Mouse (Mus musculus): ENCODE measurements around the gene Alkbh7.

The Alkbh7 gene

DNA sequence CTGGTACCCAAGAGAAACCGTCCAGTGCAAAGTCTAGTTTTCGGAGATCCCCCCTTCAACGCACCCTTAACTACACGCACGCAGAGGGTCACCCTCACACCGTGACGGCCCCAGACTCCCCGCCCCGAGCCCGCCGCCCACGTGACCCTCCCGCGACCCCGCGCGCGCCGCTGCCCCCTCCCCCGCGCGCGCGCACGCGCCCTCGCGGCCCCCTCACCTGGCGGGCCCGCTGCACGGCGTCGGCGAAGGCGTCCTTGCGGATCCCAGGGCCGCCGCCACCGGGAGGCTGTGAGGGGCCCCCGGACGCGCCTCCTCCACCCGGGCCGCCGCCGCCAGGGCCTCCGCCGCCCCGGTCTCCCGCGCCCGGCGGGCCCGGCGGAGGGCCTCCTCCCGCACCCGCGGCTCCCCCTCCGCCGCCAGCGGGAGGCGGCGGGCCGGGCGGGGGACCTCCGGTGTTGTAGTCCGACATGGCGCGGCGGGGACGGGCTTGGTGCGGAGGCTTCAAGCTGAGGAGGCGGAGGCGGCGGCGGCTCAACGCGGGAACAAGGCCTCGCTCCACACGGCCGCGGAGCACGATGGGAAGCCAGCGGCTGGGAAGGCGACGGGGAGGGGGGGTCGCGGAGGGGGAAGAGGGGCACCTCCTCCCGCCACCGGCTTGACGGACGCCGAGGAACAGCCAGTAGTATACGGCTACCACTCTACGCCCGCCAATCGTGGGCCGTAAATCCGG lies 34.0 kb downstream of the Alkbh7 start, which contains the start of gene Khsrp:
Gene Khsrp (minus strand): TSS at position 592 of the 730 bp plus-strand sequence.
- DNase-seq (ENCODE audit: low spot score in 2 of 2): no peak

DNA sequence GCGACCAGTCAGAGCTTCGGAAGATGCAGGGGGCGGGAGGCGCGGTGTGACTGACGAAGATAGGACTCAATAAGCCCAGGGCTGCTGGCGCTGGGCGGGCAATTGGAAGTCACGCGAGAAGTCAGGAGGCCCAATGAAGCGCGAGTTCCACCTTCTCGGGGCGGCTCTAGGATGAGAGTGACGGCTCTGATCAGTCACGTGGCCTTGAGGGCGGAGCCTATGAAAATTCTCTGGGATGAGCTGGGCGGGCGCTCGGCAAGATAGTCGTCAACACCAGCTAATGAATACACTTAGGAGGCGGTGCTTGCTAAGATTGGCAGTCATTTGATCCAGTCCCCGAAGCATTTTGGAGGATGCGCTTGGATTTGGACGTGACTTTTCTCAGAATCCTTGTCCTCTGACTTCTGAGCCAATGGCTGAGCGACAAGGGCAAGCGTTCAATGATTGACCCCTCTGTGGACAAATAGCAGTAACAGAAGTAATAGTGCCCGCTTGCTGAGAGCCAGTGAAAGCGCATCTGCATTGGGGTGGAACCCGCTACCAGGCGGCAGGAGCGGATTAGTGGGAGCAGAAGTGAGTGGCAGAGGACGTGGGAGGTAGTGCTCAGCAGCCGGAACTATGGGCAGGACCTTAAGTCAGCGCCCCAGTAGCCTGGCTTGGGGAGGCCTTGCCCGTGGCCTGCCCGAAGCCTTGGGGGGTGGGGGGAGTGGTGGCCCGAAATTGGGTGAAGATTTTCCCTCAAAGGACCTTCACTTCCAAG lies 34.7 kb downstream of the Alkbh7 start:
- DNase-seq (ENCODE audit: low spot score in 2 of 2): peak; percentile 100

DNA sequence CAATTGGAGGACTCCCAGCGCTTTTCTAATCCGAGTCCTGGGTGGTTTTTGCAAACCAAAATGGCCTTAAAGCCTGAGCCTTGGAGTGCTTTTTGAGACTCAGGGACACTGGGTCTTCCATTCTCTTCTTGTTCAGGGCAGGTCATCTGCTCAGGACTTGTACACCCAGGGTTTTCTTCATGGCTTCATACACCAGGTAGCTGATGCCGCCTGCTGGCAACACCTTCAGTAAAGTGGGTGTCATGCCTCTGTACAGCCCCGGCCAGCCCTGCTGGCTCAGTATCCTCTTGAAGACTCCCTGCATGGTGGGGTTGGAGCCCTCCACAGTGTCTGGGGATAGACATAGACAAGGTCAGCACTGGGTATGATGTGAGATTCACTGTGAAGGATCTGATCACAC lies 35.7 kb downstream of the Alkbh7 start:
- DNase-seq (ENCODE audit: low spot score in 2 of 2): no peak

DNA sequence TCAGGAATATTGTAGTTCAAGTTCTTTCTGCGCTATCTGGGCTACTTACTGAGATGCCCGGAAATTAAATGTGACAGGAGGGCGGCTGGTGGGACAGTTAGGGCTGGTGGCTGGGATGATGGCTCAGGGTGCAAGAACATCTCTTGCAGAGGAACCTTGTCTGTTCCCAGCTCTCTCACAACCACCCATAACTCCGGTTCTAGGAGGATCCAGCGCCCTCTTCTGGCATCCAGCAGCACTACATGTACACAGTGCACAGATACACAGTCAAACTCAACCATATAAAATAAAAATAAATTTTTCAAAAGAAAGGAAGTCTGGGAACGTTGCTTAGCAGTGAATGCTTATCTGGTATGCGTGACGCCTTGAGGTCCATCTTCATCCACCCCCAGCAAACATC lies 41.8 kb downstream of the Alkbh7 start:
- DNase-seq (ENCODE audit: low spot score in 2 of 2): no peak

DNA sequence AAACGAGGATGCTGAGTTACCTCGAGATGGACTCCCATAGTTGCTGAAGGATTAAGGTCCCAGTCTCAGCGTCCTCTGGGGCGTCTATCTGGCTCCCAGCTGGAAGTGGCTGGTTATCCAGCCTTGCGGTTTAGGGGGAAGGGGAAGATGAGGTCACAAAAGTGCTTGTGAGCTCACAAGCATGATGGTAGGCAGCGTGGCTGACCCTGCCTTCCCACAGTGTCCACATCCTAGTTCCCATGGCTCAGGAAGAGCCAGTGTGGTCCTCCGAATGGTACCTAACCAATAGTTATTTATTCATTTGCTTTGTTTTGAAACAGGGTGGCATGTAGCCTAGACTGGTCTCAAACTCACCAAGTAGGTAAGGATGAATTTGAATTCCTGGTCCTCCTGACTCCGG lies 44.4 kb downstream of the Alkbh7 start, which contains the start of gene Slc25a41:
Gene Slc25a41 (minus strand): TSS at position 101 of the 400 bp plus-strand sequence.
- no peak for DNase-seq (ENCODE audit: low spot score in 2 of 2)

DNA sequence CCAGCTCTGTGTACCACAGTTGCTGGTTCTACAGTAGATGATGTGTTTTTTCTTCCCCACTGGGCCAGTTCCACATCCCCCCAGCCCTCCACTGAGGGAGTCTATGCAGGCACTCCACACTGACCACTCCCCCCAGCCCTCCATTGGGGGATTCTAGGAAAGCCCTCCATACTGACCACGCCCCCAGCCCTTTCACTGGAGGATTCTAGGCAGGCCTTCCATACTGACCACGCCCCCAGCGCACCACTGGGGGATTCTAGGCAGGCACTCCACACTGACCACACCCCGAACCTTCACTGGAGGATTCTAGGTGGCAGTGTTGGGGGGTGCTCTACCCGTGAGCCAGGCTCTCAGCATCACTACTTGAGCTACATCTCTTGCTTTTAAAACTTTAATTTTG lies 50.3 kb downstream of the Alkbh7 start:
- DNase-seq (ENCODE audit: low spot score in 2 of 2): no peak

DNA sequence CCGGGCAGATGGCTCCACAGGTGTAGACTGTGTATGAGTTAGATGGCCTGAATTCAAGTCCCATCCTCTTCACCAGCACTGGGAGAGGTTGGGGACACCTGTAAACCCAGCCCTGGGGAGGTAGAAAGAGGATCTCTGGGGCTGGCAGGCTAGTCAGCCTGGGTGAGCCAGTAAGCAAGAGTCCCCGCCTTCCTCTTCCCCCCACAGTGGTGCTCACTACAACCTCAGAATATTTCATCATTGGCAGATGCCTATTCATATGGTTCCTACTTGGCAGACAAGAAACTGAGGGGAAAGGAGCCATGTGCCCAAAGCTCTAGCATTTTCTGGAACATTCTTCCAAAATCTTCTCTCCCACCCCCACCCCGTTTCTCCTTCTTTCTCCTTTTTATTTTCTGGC lies 51.7 kb downstream of the Alkbh7 start:
- no peak for DNase-seq (ENCODE audit: low spot score in 2 of 2)
